Mouse (Mus musculus) myocyte (in vitro differentiated cells): Measurements from ENCODE around the gene Zdhhc7. TPM values are rescaled to one million over a fixed set of nuclear protein-coding genes. Genes with fewer than 3 reads are reported as not detected.

Experiments
- H3K27me3 ChIP-seq: one replicate; pipeline ENCODE4 v1.6.1; 2011; ENCODE audit not compliant: control insufficient read depth, insufficient read depth, insufficient read length
- H3K36me3 ChIP-seq: one replicate; pipeline ENCODE4 v1.6.1; 2011; ENCODE audit not compliant: control insufficient read depth, insufficient read depth
- H3K4me2 ChIP-seq: one replicate; pipeline ENCODE4 v1.6.1; 2011; ENCODE audit warnings: low read depth, control low read depth
- H3K4me3 ChIP-seq: one replicate; pipeline ENCODE4 v1.5.1; 2011; ENCODE audit warnings: mild to moderate bottlenecking, control low read depth, moderate library complexity
- H3K79me2 ChIP-seq: one replicate; pipeline ENCODE4 v1.6.1; 2011; ENCODE audit not compliant: control insufficient read depth, insufficient read depth
- H3ac ChIP-seq: one replicate; pipeline ENCODE4 v1.6.1; 2011; ENCODE audit not compliant: control insufficient read depth, insufficient read length
- CEBPB ChIP-seq: IDR thresholded peaks from 2 replicates; pipeline ENCODE4 v1.6.1; 2011; ENCODE audit warnings: mild to moderate bottlenecking, moderate library complexity; ENCODE audit not compliant: poor library complexity, insufficient read depth, severe bottlenecking
- E2F4 ChIP-seq: IDR thresholded peaks from one replicate; pipeline ENCODE4 v1.6.1; 2011; ENCODE audit warnings: mild to moderate bottlenecking, control low read depth, moderate library complexity; ENCODE audit not compliant: insufficient read depth
- MAX ChIP-seq: IDR thresholded peaks from one replicate; pipeline ENCODE4 v1.6.1; 2011; ENCODE audit warnings: low read depth, mild to moderate bottlenecking, control low read depth
- MYOD1 ChIP-seq, 3 experiments: IDR thresholded peaks; one replicate each; pipeline ENCODE4 v1.6.1; 2011; ENCODE audit warnings: control low read depth in 2 of 3, low read depth in 2 of 3, mild to moderate bottlenecking in 2 of 3, moderate library complexity in 1 of 3; ENCODE audit not compliant: insufficient read length in 2 of 3, control insufficient read depth in 1 of 3
- MYOG ChIP-seq, 3 experiments: IDR thresholded peaks; one replicate each; pipeline ENCODE4 v1.6.1; 2011; ENCODE audit warnings: control low read depth in 2 of 3, low read depth in 2 of 3, mild to moderate bottlenecking in 2 of 3; ENCODE audit not compliant: insufficient read length in 2 of 3, control insufficient read depth in 1 of 3, insufficient read depth in 1 of 3
- POLR2A ChIP-seq: IDR thresholded peaks from one replicate; pipeline ENCODE4 v1.6.1; 2011; ENCODE audit warnings: low read depth, mild to moderate bottlenecking, control low read depth, moderate library complexity; ENCODE audit not compliant: insufficient read length
- POLR2AphosphoS2 ChIP-seq: IDR thresholded peaks from one replicate; pipeline ENCODE4 v1.6.1; 2011; ENCODE audit warnings: low read depth, control low read depth; ENCODE audit not compliant: insufficient read length
- REST ChIP-seq: IDR thresholded peaks from one replicate; pipeline ENCODE4 v1.6.1; 2011; ENCODE audit warnings: mild to moderate bottlenecking, control low read depth, moderate library complexity; ENCODE audit not compliant: insufficient read depth, insufficient read length
- SRF ChIP-seq: IDR thresholded peaks from one replicate; pipeline ENCODE4 v1.6.1; 2011; ENCODE audit warnings: low read depth; ENCODE audit not compliant: control insufficient read depth, insufficient read length
- TCF12 ChIP-seq: IDR thresholded peaks from one replicate; pipeline ENCODE4 v1.6.1; 2011; ENCODE audit warnings: mild to moderate bottlenecking, control low read depth; ENCODE audit not compliant: poor library complexity, insufficient read depth, severe bottlenecking
- TCF3 ChIP-seq: IDR thresholded peaks from one replicate; pipeline ENCODE4 v1.6.1; 2011; ENCODE audit warnings: low read depth, control low read depth; ENCODE audit not compliant: insufficient read length
- USF1 ChIP-seq: IDR thresholded peaks from one replicate; pipeline ENCODE4 v1.6.1; 2011; ENCODE audit warnings: low read depth, mild to moderate bottlenecking, control low read depth, moderate library complexity
- polyA plus RNA-seq: library from polyadenylated mRNA; unstranded; fragments of >200 nt; fragmentation: generic; extraction: Trizol; gene quantifications from one replicate; pipeline ENCODE4 v1.2.1, GENCODE M21; 2012; ENCODE audit warnings: missing spikeins

Zdhhc7 gene
- polyA plus RNA-seq, 1 experiment, result 31.7 TPM

DNA sequence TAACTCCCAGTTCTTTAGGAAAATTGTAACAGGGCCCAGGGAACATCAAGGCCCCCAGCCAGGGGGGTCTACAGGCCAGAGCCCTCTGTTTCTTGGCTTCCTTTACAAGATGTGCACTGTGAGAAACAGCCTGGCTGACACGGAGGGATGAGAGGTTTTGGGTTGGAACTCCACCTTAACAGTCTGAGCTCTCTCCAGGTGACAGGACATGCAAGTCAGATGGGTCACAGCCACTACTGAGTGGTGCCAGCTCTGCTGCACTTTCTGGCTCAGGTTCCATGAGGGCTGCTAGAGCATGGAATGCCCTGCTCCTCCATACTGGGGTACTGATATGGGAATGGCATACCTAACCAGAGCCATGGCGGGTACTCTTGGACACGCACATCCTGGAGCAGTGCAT, 10.2 kb downstream of the Zdhhc7 start:
- H3K79me2 ChIP-seq, result peaks cover 13% of the 10 kb centered on the region
- TF ChIP-seq MAX (no peak), USF1 (no peak), TCF3 (no peak), CEBPB (no peak), MYOD1 (IDR thresholded peaks at IDR 0.05; ENCODE audit: control insufficient read depth in 1 of 3, insufficient read length in 2 of 3, low read depth in 2 of 3) (no peak), SRF (no peak), POLR2AphosphoS2 (no peak), E2F4 (no peak)
- peaks cover 3% of the 10 kb centered on the region for H3K36me3 ChIP-seq

DNA sequence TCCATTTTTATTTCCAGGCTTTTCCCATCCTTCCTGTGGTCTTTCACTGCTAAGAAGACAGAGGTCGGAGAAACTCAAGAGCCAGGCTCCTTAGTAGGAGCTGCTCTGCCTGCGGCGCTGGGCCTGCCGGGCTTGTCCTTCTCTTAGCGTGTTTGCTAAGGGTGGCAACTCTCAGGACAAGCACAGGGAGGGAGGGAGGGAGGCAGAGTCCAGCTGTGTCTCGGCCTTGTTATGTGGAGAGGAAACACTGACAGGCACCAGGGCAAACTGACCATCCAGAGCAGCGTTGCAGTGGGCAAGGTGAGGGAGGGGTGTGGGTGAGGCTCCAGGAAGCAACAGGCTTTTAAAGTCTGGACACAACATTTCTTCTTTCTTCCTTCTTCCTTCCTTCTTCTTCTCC, 11.8 kb downstream of the Zdhhc7 start:
- Histone ChIP-seq H3ac (no peak overlapping the region), H3K4me2 (no peak overlapping the region), H3K4me3 (no peak overlapping the region), H3K36me3 (peaks cover 10% of the 10 kb centered on the region), H3K27me3 (no peaks in the 10 kb centered on the region), H3K79me2 (peaks cover 7% of the 10 kb centered on the region)
- TF ChIP-seq MAX, result no peak

More for the DNA sequence above, 10.2 kb downstream of the Zdhhc7 start:
- Histone ChIP-seq H3K27me3 (no peaks in the 10 kb centered on the region), H3K4me2 (no peak overlapping the region), H3K4me3 (no peak overlapping the region), H3ac (no peak overlapping the region)

DNA sequence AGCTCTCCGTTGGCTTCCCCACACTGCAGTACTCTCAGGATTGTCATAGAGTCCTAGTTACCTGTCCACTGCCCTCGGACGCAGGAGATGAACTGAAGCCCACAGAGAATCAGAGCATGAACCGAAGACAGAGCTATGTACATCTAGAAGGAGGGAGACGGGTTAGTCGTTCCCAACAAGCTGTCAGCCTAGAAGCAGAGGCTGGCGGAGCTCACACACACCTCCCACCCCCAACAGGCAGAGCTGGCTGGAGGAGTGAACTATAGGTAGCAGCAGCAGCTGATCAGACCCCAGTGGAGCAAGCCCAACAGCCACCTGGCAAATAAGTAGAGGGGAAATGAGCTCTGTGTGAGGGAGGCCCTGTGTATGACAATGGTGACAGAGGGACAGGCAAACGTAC, 16.5 kb downstream of the Zdhhc7 start:
- no peak overlapping the region for H3ac ChIP-seq
- no peaks in the 10 kb centered on the region for H3K27me3 ChIP-seq
- no peak overlapping the region for H3K4me3 ChIP-seq
- no peak overlapping the region for H3K4me2 ChIP-seq
- peaks cover 10% of the 10 kb centered on the region for H3K36me3 ChIP-seq
- H3K79me2 ChIP-seq, result no peaks in the 10 kb centered on the region
- TF ChIP-seq CEBPB (no peak), MYOD1 (IDR thresholded peaks at IDR 0.05; ENCODE audit: control insufficient read depth in 1 of 3, insufficient read length in 2 of 3, low read depth in 2 of 3) (no peak), MYOG (IDR thresholded peaks at IDR 0.05; ENCODE audit: control insufficient read depth in 1 of 3, insufficient read depth in 1 of 3, insufficient read length in 2 of 3, low read depth in 2 of 3) (no peak), E2F4 (no peak), USF1 (no peak), POLR2A (no peak), MAX (no peak), REST (no peak), POLR2AphosphoS2 (no peak), TCF3 (no peak)

GRCm38 (mm10) chr8:120083261-120083660, 18.0 kb downstream of the Zdhhc7 start:
- TF ChIP-seq USF1, result no peak
- TF ChIP-seq E2F4, result no peak
- no peak for TF ChIP-seq MYOG (IDR thresholded peaks at IDR 0.05; ENCODE audit: control insufficient read depth in 1 of 3, insufficient read depth in 1 of 3, insufficient read length in 2 of 3, low read depth in 2 of 3)
- no peak for TF ChIP-seq POLR2AphosphoS2
- Histone ChIP-seq H3K27me3 (no peaks in the 10 kb centered on the region), H3K79me2 (no peaks in the 10 kb centered on the region), H3K4me3 (no peak overlapping the region), H3K4me2 (no peak overlapping the region), H3ac (no peak overlapping the region), H3K36me3 (peaks cover 10% of the 10 kb centered on the region)

DNA sequence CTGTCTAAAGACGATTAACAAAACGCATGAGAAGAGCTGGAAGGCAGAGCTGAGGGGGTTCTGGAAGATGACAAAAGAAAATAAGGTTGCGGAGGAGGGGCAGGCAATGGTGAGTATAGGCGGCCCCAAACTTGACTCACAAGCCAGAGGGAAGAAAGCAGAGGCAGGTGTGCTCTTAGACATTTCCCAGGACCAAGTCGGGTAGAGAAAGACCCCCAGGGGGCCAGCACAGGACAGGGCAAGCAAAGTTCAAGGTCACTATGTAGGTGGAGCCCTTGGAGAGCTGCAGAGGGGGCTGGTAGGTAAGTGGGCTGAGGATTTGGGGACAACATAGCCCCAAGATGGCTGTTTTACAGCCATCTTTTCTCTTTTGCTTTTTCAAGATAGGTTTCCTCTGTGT, 21.9 kb downstream of the Zdhhc7 start:
- Histone ChIP-seq H3ac (no peak overlapping the region), H3K27me3 (no peaks in the 10 kb centered on the region), H3K4me3 (no peak overlapping the region), H3K4me2 (no peak overlapping the region), H3K79me2 (no peaks in the 10 kb centered on the region), H3K36me3 (peaks cover 4% of the 10 kb centered on the region)
- TF ChIP-seq TCF12 (no peak), TCF3 (no peak), MAX (no peak), CEBPB (no peak), SRF (no peak), USF1 (no peak), POLR2AphosphoS2 (no peak), E2F4 (no peak), MYOG (IDR thresholded peaks at IDR 0.05; ENCODE audit: control insufficient read depth in 1 of 3, insufficient read depth in 1 of 3, insufficient read length in 2 of 3, low read depth in 2 of 3) (no peak), MYOD1 (IDR thresholded peaks at IDR 0.05; ENCODE audit: control insufficient read depth in 1 of 3, insufficient read length in 2 of 3, low read depth in 2 of 3) (no peak), REST (no peak), POLR2A (no peak)

DNA sequence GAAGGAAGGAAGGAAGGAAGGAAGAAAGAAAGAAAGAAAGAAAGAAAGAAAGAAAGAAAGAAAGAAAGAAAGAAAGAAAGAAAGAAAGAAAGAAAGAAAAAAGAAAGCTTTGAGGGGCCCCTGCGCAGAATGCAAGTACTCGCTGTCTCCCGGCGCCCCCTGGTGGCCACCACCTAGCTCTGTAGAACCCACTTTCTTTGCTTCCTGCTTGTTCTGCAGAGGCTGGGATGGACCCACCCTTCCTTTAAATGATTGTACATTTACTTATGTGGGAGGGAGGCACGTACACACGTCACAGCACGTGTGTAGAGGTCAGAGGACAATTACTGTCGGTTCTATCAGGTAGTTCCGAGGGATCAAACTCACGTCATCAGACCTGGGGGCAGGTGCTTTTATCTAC, 23.2 kb downstream of the Zdhhc7 start:
- H3K36me3 ChIP-seq, result peaks cover 2% of the 10 kb centered on the region
- TF ChIP-seq E2F4 (no peak), POLR2AphosphoS2 (no peak), TCF12 (no peak), USF1 (no peak), MAX (no peak), POLR2A (no peak), MYOG (IDR thresholded peaks at IDR 0.05; ENCODE audit: control insufficient read depth in 1 of 3, insufficient read depth in 1 of 3, insufficient read length in 2 of 3, low read depth in 2 of 3) (no peak), MYOD1 (IDR thresholded peaks at IDR 0.05; ENCODE audit: control insufficient read depth in 1 of 3, insufficient read length in 2 of 3, low read depth in 2 of 3) (no peak), CEBPB (no peak)
- H3K27me3 ChIP-seq, result no peaks in the 10 kb centered on the region
- H3K4me3 ChIP-seq, result no peak overlapping the region
- H3K4me2 ChIP-seq, result no peak overlapping the region
- no peak overlapping the region for H3ac ChIP-seq
- no peaks in the 10 kb centered on the region for H3K79me2 ChIP-seq
